Mouse (Mus musculus): ENCODE data around the gene Sf3b2. TPM values are rescaled to one million over a fixed set of nuclear protein-coding genes. Genes with fewer than 3 reads are reported as not detected.

The Sf3b2 gene
- total and polyA plus RNA-seq, 3 experiments: 83.1 to 121 (median 103) TPM

DNA sequence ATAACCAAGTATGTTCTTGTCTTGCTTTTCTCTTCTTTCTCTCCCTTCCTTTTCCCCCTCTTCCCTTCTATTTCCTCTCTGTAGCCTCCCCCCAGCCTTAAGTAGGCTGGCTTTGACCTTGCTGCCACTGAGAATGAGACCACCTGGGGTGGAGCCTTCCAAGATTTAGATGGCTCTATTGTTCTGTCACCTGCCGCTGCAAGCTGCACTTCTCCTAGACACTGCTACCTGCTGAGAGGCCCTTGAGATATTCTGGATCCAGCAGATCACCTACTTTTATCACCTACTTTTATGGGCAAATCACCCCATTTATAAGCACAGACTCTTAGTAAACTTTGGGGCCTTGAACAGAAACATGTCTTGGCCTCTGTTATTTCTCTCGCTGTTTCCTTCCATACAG, 70.6 kb downstream of the Sf3b2 start:
- no peak overlapping the region for H3K9ac ChIP-seq (ENCODE audit: low read depth, low read length)
- H3K36me3 ChIP-seq (ENCODE audit: control insufficient read depth, insufficient read depth, low read length): no peaks in the 10 kb centered on the region
- 88% methylated on average over 2 of the region's 2 CpGs for WGBS
- no peaks in the 10 kb centered on the region for H3K27me3 ChIP-seq (ENCODE audit: control insufficient read depth, insufficient read depth, low read length)
- H3K4me1 ChIP-seq (ENCODE audit: control insufficient read depth, insufficient read depth, low read length): no peaks in the 10 kb centered on the region
- no peak overlapping the region for H3K27ac ChIP-seq
- H3K79me2 ChIP-seq (replicated peaks; ENCODE audit: control insufficient read depth, insufficient read depth, low read length): no peaks in the 10 kb centered on the region; the same call in 1 of the 2 replicates
- DNase-seq: no peak
- TF ChIP-seq CTCF (IDR thresholded peaks at IDR 0.05) (no peak), POLR2A (IDR thresholded peaks at IDR 0.05; ENCODE audit: insufficient read depth, low read depth, low read length) (no peak), EP300 (IDR thresholded peaks at IDR 0.05; ENCODE audit: insufficient read depth, low read depth, low read length) (no peak)
- H3K4me3 ChIP-seq: no peak overlapping the region
- intact Hi-C loops (cut with DNase I): no loop called here

GRCm38 (mm10) chr19:5224077-5224476, 71.2 kb downstream of the Sf3b2 start:
- intact Hi-C loops (cut with DNase I): no loop called here
- Histone ChIP-seq H3K36me3 (ENCODE audit: control insufficient read depth, insufficient read depth, low read length) (no peaks in the 10 kb centered on the region), H3K27ac (no peak overlapping the region), H3K4me1 (ENCODE audit: control insufficient read depth, insufficient read depth, low read length) (no peaks in the 10 kb centered on the region), H3K27me3 (ENCODE audit: control insufficient read depth, insufficient read depth, low read length) (no peaks in the 10 kb centered on the region), H3K4me3 (no peak overlapping the region), H3K9ac (ENCODE audit: low read depth, low read length) (no peak overlapping the region), H3K79me2 (replicated peaks; ENCODE audit: control insufficient read depth, insufficient read depth, low read length) (no peaks in the 10 kb centered on the region; the same call in 1 of the 2 replicates)
- WGBS: 88% methylated on average over 4 of the region's 4 CpGs
- TF ChIP-seq EP300 (IDR thresholded peaks at IDR 0.05; ENCODE audit: insufficient read depth, low read depth, low read length): no peak
- no peak for TF ChIP-seq CTCF (IDR thresholded peaks at IDR 0.05)
- no peak for TF ChIP-seq POLR2A (IDR thresholded peaks at IDR 0.05; ENCODE audit: insufficient read depth, low read depth, low read length)
- no peak for DNase-seq

Other genes starting within 250 kb of the Sf3b2 start
- gene Rin1, start 245.0 kb downstream of the Sf3b2 start, total RNA-seq (2021): 1 to 10 TPM; 1.2 to 1.8 TPM
- gene Rin1, start 245.0 kb downstream of the Sf3b2 start, polyA plus RNA-seq (2012; rRNA removed): 2.1 and 3.0 TPM in 2 replicates
- 10 to 100 TPM in 1 of 2 experiments, 1 to 10 TPM in 1; 9.3 to 12.2 TPM for gene Cd248, start 227.4 kb downstream of the Sf3b2 start, total RNA-seq (2021)
- gene Cd248, start 227.4 kb downstream of the Sf3b2 start, polyA plus RNA-seq (2012; rRNA removed): 18.1 and 20.0 TPM in 2 replicates
- 1 to 10 TPM; 2.6 to 2.8 TPM for gene Tmem151a, start 209.9 kb downstream of the Sf3b2 start, total RNA-seq (2021)
- gene Tmem151a, start 209.9 kb downstream of the Sf3b2 start, polyA plus RNA-seq (2012; rRNA removed): 1.9 and 3.3 TPM in 2 replicates
- gene Yif1a, start 206.9 kb downstream of the Sf3b2 start, total RNA-seq (2021): 100 to 1,000 TPM in 1 of 2 experiments, 10 to 100 TPM in 1; 90.8 to 108 TPM
- gene Yif1a, start 206.9 kb downstream of the Sf3b2 start, polyA plus RNA-seq (2012; rRNA removed): 242 and 247 TPM in 2 replicates
- gene Cnih2, start 196.9 kb downstream of the Sf3b2 start, total RNA-seq (2021): not detected
- gene Cnih2, start 196.9 kb downstream of the Sf3b2 start, polyA plus RNA-seq (2012; rRNA removed): 0.53 and 0.70 TPM in 2 replicates
- gene Rab1b, start 188.4 kb downstream of the Sf3b2 start, total RNA-seq (2021): 100 to 1,000 TPM; 173 to 195 TPM
- 221 and 231 TPM in 2 replicates for gene Rab1b, start 188.4 kb downstream of the Sf3b2 start, polyA plus RNA-seq (2012; rRNA removed)
- 10 to 100 TPM; 49.0 to 50.6 TPM for gene Klc2, start 176.9 kb downstream of the Sf3b2 start, total RNA-seq (2021)
- gene Klc2, start 176.9 kb downstream of the Sf3b2 start, polyA plus RNA-seq (2012; rRNA removed): 56.7 and 57.4 TPM in 2 replicates
- 10 to 100 TPM; 20.8 to 21.6 TPM for gene Pacs1, start 22.3 kb downstream of the Sf3b2 start, total RNA-seq (2021)
- gene Pacs1, start 22.3 kb downstream of the Sf3b2 start, polyA plus RNA-seq (2012; rRNA removed): 25.7 and 28.5 TPM in 2 replicates
- 10 to 100 TPM; 27.2 to 29.9 TPM for gene Gal3st3, start 2.9 kb upstream of the Sf3b2 start, total RNA-seq (2021)
- gene Gal3st3, start 2.9 kb upstream of the Sf3b2 start, polyA plus RNA-seq (2012; rRNA removed): 35.5 and 36.1 TPM in 2 replicates
- gene Catsper1, start 40.3 kb upstream of the Sf3b2 start, total RNA-seq (2021): not detected
- gene Catsper1, start 40.3 kb upstream of the Sf3b2 start, polyA plus RNA-seq (2012; rRNA removed): 0.16 TPM in 1 of 2 replicates, not detected in the other
- gene Cst6, start 54.1 kb upstream of the Sf3b2 start, total RNA-seq (2021): 10 to 100 TPM; 10.9 to 16.8 TPM
- gene Cst6, start 54.1 kb upstream of the Sf3b2 start, polyA plus RNA-seq (2012; rRNA removed): 5.7 and 10.4 TPM in 2 replicates
- gene Eif1ad, start 71.3 kb upstream of the Sf3b2 start, total RNA-seq (2021): 10 to 100 TPM; 16.3 to 19.5 TPM
- gene Eif1ad, start 71.3 kb upstream of the Sf3b2 start, polyA plus RNA-seq (2012; rRNA removed): 18.5 and 28.1 TPM in 2 replicates
- 100 to 1,000 TPM; 113 to 133 TPM for gene Banf1, start 71.7 kb upstream of the Sf3b2 start, total RNA-seq (2021)
- 148 and 173 TPM in 2 replicates for gene Banf1, start 71.7 kb upstream of the Sf3b2 start, polyA plus RNA-seq (2012; rRNA removed)
- gene Sart1, start 93.2 kb upstream of the Sf3b2 start, total RNA-seq (2021): 10 to 100 TPM; 47.3 to 51.8 TPM
- gene Sart1, start 93.2 kb upstream of the Sf3b2 start, polyA plus RNA-seq (2012; rRNA removed): 10.6 and 22.1 TPM in 2 replicates
- under 1 TPM; 0.39 to 0.52 TPM for gene Tsga10ip, start 107.1 kb upstream of the Sf3b2 start, total RNA-seq (2021)
- gene Tsga10ip, start 107.1 kb upstream of the Sf3b2 start, polyA plus RNA-seq (2012; rRNA removed): 0.08 TPM in 1 of 2 replicates, not detected in the other
- 100 to 1,000 TPM; 278 to 344 TPM for gene Drap1, start 129.5 kb upstream of the Sf3b2 start, total RNA-seq (2021)
- gene Drap1, start 129.5 kb upstream of the Sf3b2 start, polyA plus RNA-seq (2012; rRNA removed): 175 and 189 TPM in 2 replicates
- gene AI837181, start 129.7 kb upstream of the Sf3b2 start, total RNA-seq (2021): 10 to 100 TPM; 32.9 TPM
- 55.4 and 59.5 TPM in 2 replicates for gene AI837181, start 129.7 kb upstream of the Sf3b2 start, polyA plus RNA-seq (2012; rRNA removed)
- not detected for gene Fosl1, start 152.1 kb upstream of the Sf3b2 start, total RNA-seq (2021)
- 0.12 TPM in 1 of 2 replicates, not detected in the other for gene Fosl1, start 152.1 kb upstream of the Sf3b2 start, polyA plus RNA-seq (2012; rRNA removed)
- gene Ccdc85b, start 162.4 kb upstream of the Sf3b2 start, total RNA-seq (2021): 1 to 10 TPM; 6.3 to 9.7 TPM
- gene Ccdc85b, start 162.4 kb upstream of the Sf3b2 start, polyA plus RNA-seq (2012; rRNA removed): 5.9 and 6.1 TPM in 2 replicates
- gene Fibp, start 165.2 kb upstream of the Sf3b2 start, total RNA-seq (2021): 10 to 100 TPM; 47.1 to 52.9 TPM
- 85.6 and 88.3 TPM in 2 replicates for gene Fibp, start 165.2 kb upstream of the Sf3b2 start, polyA plus RNA-seq (2012; rRNA removed)
- under 1 TPM; 0.32 to 0.42 TPM for gene Ctsw, start 173.1 kb upstream of the Sf3b2 start, total RNA-seq (2021)
- 0.67 and 2.0 TPM in 2 replicates for gene Ctsw, start 173.1 kb upstream of the Sf3b2 start, polyA plus RNA-seq (2012; rRNA removed)
- gene Efemp2, start 178.5 kb upstream of the Sf3b2 start, total RNA-seq (2021): 10 to 100 TPM in 1 of 2 experiments, 1 to 10 TPM in 1; 8.2 to 10.3 TPM
- gene Efemp2, start 178.5 kb upstream of the Sf3b2 start, polyA plus RNA-seq (2012; rRNA removed): 33.6 and 36.3 TPM in 2 replicates
- gene Mus81, start 192.9 kb upstream of the Sf3b2 start, total RNA-seq (2021): 10 to 100 TPM; 18.6 to 21.6 TPM
- 36.4 and 38.6 TPM in 2 replicates for gene Mus81, start 192.9 kb upstream of the Sf3b2 start, polyA plus RNA-seq (2012; rRNA removed)
- 100 to 1,000 TPM; 169 to 194 TPM for gene Cfl1, start 195.0 kb upstream of the Sf3b2 start, total RNA-seq (2021)
- 160 and 206 TPM in 2 replicates for gene Cfl1, start 195.0 kb upstream of the Sf3b2 start, polyA plus RNA-seq (2012; rRNA removed)
- under 1 TPM; 0.82 to 0.89 TPM for gene 1700020D05Rik, start 208.3 kb upstream of the Sf3b2 start, total RNA-seq (2021)
- 0.70 and 0.85 TPM in 2 replicates for gene 1700020D05Rik, start 208.3 kb upstream of the Sf3b2 start, polyA plus RNA-seq (2012; rRNA removed)
- gene Snx32, start 215.1 kb upstream of the Sf3b2 start, total RNA-seq (2021): 1 to 10 TPM; 3.9 to 5.2 TPM
- gene Snx32, start 215.1 kb upstream of the Sf3b2 start, polyA plus RNA-seq (2012; rRNA removed): 11.4 and 13.0 TPM in 2 replicates

Measured in heart, adult 2 months (tissue).